10 mouse cellular contexts compared by ENCODE assay signal in genomic region chr16:32129449-32130189, GRCm38 (mm10). TPM values are rescaled to one million over a fixed set of nuclear protein-coding genes. Genes with fewer than 3 reads are reported as not detected.
A peak's percentile ranks its signal among the peaks of the same experiment; 100 is the strongest.
DNase-seq lines count a peak whose midpoint lies in the region; ATAC-seq and TF ChIP-seq lines count a peak whose summit lies in the region.
"Had no signal": no experiment of that assay in that cellular context is flagged by ENCODE, and none has a peak within 500 bp of the region (broad histone marks: within the 10 kb centered on the region; RNA-seq: fewer than 3 reads in every experiment).

No protein-coding gene starts in this region.

- H3K27me3 ChIP-seq in heart, embryonic 13.5 days (replicated peaks): no peaks in the 10 kb centered on the region
- no peaks in the 10 kb centered on the region for H3K27me3 ChIP-seq in thymus, adult 2 months (ENCODE audit: control insufficient read depth, insufficient read depth, low read length)
- no peaks in the 10 kb centered on the region for H3K27me3 ChIP-seq in intestine, postnatal 0 days (replicated peaks; ENCODE audit: control insufficient read depth, insufficient read depth, low read length)
- H3K27me3 ChIP-seq in stomach, embryonic 15.5 days (replicated peaks): no peaks in the 10 kb centered on the region
- H3K27me3 ChIP-seq: neural tube, embryonic 12.5 days had no signal

- peak overlapping the region; percentile 61 for H3K27ac ChIP-seq in heart, embryonic 13.5 days (replicated peaks)
- peak overlapping the region; percentile 90 for H3K27ac ChIP-seq in thymus, adult 2 months (ENCODE audit: control insufficient read depth, insufficient read depth, low read length)
- H3K27ac ChIP-seq in intestine, postnatal 0 days (ENCODE audit: low read depth, low read length): no peak overlapping the region
- H3K27ac ChIP-seq in stomach, embryonic 15.5 days: peak overlapping the region; percentile 48; the same call in 1 of the 2 replicates
- H3K27ac ChIP-seq: neural tube, embryonic 12.5 days had no signal

- no peak for ATAC-seq in heart, embryonic 13.5 days (ENCODE audit: extremely low read depth, insufficient number of reproducible peaks, low FRiP score, low TSS enrichment)
- ATAC-seq in intestine, postnatal 0 days: no peak
- ATAC-seq in stomach, embryonic 15.5 days (ENCODE audit: insufficient read depth, low FRiP score, low read depth): no peak

- no peak for TF ChIP-seq CTCF in thymus, adult 2 months (IDR thresholded peaks at IDR 0.05; ENCODE audit: borderline replicate concordance, control insufficient read depth, extremely low read depth, insufficient read depth, low read length, poor library complexity)
- no peak for TF ChIP-seq CTCF in intestine, postnatal 0 days (IDR thresholded peaks at IDR 0.05; ENCODE audit: low read depth)

- peak overlapping the region; percentile 44 for H3K4me3 ChIP-seq in heart, embryonic 13.5 days
- H3K4me3 ChIP-seq in thymus, adult 2 months (ENCODE audit: control insufficient read depth, insufficient read depth, low read length): peak overlapping the region; percentile 63
- H3K4me3 ChIP-seq in intestine, postnatal 0 days (ENCODE audit: low read depth, low read length): no peak overlapping the region; the same call in 1 of the 2 replicates
- H3K4me3 ChIP-seq in stomach, embryonic 15.5 days (replicated peaks): peak overlapping the region; percentile 21
- H3K4me3 ChIP-seq: neural tube, embryonic 12.5 days had no signal

- DNase-seq in heart, adult 9 months (ENCODE audit: low spot score in 2 of 2): no peak
- no peak for DNase-seq in thymus, adult 2 months
- DNase-seq in thymus, adult 18-20 months: no peak
- DNase-seq in right cerebral cortex, postnatal 14 days: no peak
- DNase-seq in right cerebral cortex, postnatal 10 days (ENCODE audit: low spot score in 2 of 2): no peak
- DNase-seq: cerebellum, postnatal 10 days had no signal

- peaks cover 10% of the 10 kb centered on the region for H3K4me1 ChIP-seq in heart, embryonic 13.5 days
- peaks cover 21% of the 10 kb centered on the region for H3K4me1 ChIP-seq in thymus, adult 2 months (replicated peaks; ENCODE audit: control insufficient read depth, insufficient read depth, low read length)
- H3K4me1 ChIP-seq in intestine, postnatal 0 days (replicated peaks; ENCODE audit: control insufficient read depth, insufficient read depth, low read length): no peaks in the 10 kb centered on the region
- H3K4me1 ChIP-seq in stomach, embryonic 15.5 days: no peaks in the 10 kb centered on the region
- H3K4me1 ChIP-seq: neural tube, embryonic 12.5 days had no signal

- no peaks in the 10 kb centered on the region for H3K36me3 ChIP-seq in heart, embryonic 13.5 days
- H3K36me3 ChIP-seq in thymus, adult 2 months (ENCODE audit: control insufficient read depth, insufficient read depth, low read length): no peaks in the 10 kb centered on the region
- H3K36me3 ChIP-seq in intestine, postnatal 0 days (ENCODE audit: control insufficient read depth, insufficient read depth): no peaks in the 10 kb centered on the region
- no peaks in the 10 kb centered on the region for H3K36me3 ChIP-seq in stomach, embryonic 15.5 days
- H3K36me3 ChIP-seq: neural tube, embryonic 12.5 days had no signal

- 54% methylated on average over 20 of the region's 20 CpGs for WGBS in heart, embryonic 13.5 days
- 15% methylated on average over 20 of the region's 20 CpGs for WGBS in thymus, adult 2 months
- whole genome bisulfite sequencing in intestine, postnatal 0 days: 67% methylated on average over 20 of the region's 20 CpGs
- 63% methylated on average over 20 of the region's 20 CpGs for WGBS in stomach, embryonic 15.5 days

- peak overlapping the region; percentile 8 for H3K9ac ChIP-seq in heart, embryonic 13.5 days
- H3K9ac ChIP-seq in intestine, postnatal 0 days (ENCODE audit: low read depth, low read length): no peak overlapping the region
- no peak overlapping the region for H3K9ac ChIP-seq in stomach, embryonic 15.5 days
- H3K9ac ChIP-seq: neural tube, embryonic 12.5 days had no signal

- H3K4me2 ChIP-seq in heart, embryonic 13.5 days: peak overlapping the region; percentile 66
- peak overlapping the region; percentile 48 for H3K4me2 ChIP-seq in intestine, postnatal 0 days (replicated peaks; ENCODE audit: low read depth)
- H3K4me2 ChIP-seq in stomach, embryonic 15.5 days: peak overlapping the region; percentile 37
- H3K4me2 ChIP-seq: neural tube, embryonic 12.5 days had no signal

- no peak for TF ChIP-seq POLR2A in thymus, adult 2 months (IDR thresholded peaks at IDR 0.05; ENCODE audit: control insufficient read depth, extremely low read depth, insufficient read depth, low read length, poor library complexity)

- H3K9me3 ChIP-seq in heart, embryonic 13.5 days: no peaks in the 10 kb centered on the region
- no peaks in the 10 kb centered on the region for H3K9me3 ChIP-seq in intestine, postnatal 0 days (ENCODE audit: control insufficient read depth)
- H3K9me3 ChIP-seq in stomach, embryonic 15.5 days: no peaks in the 10 kb centered on the region
- H3K9me3 ChIP-seq: neural tube, embryonic 12.5 days had no signal

RNA-seq across cellular contexts. Expression of gene Cep19, which starts 30.0 kb away (rescaled TPM):
- 18.3 and 20.7 TPM in 2 replicates for polyA plus RNA-seq in heart, embryonic 13.5 days (2015; fragmentation: Nextera tagmentation; extraction: Ambion mirVana)
- 21.4 and 21.7 TPM in 2 replicates for polyA plus RNA-seq in thymus, adult 2 months (2012; rRNA removed)
- 22.3 and 23.0 TPM in 2 replicates for polyA plus RNA-seq in intestine, postnatal 0 days (2015; fragmentation: Nextera tagmentation; extraction: Ambion mirVana)
- polyA plus RNA-seq in stomach, embryonic 15.5 days (2015; fragmentation: Nextera tagmentation; extraction: Ambion mirVana): 26.6 and 27.8 TPM in 2 replicates

RNA-seq across cellular contexts. Expression of gene Pigx, which starts 30.1 kb away (rescaled TPM):
- polyA plus RNA-seq in heart, embryonic 13.5 days (2015; fragmentation: Nextera tagmentation; extraction: Ambion mirVana): 82.2 and 82.5 TPM in 2 replicates
- 81.6 and 89.5 TPM in 2 replicates for polyA plus RNA-seq in thymus, adult 2 months (2012; rRNA removed)
- 68.1 and 71.6 TPM in 2 replicates for polyA plus RNA-seq in intestine, postnatal 0 days (2015; fragmentation: Nextera tagmentation; extraction: Ambion mirVana)
- polyA plus RNA-seq in stomach, embryonic 15.5 days (2015; fragmentation: Nextera tagmentation; extraction: Ambion mirVana): 89.0 and 91.8 TPM in 2 replicates

RNA-seq across cellular contexts. Expression of gene Nrros, which starts 35.8 kb away (rescaled TPM):
- 5.9 and 8.3 TPM in 2 replicates for polyA plus RNA-seq in heart, embryonic 13.5 days (2015; fragmentation: Nextera tagmentation; extraction: Ambion mirVana)
- 148 and 157 TPM in 2 replicates for polyA plus RNA-seq in thymus, adult 2 months (2012; rRNA removed)
- polyA plus RNA-seq in intestine, postnatal 0 days (2015; fragmentation: Nextera tagmentation; extraction: Ambion mirVana): 4.7 and 4.8 TPM in 2 replicates
- polyA plus RNA-seq in stomach, embryonic 15.5 days (2015; fragmentation: Nextera tagmentation; extraction: Ambion mirVana): 16.3 and 19.5 TPM in 2 replicates

RNA-seq across cellular contexts. Expression of gene Bex6, which starts 50.0 kb away (rescaled TPM):
- not detected in 2 replicates for polyA plus RNA-seq in heart, embryonic 13.5 days (2015; fragmentation: Nextera tagmentation; extraction: Ambion mirVana)
- 0.65 and 0.79 TPM in 2 replicates for polyA plus RNA-seq in thymus, adult 2 months (2012; rRNA removed)
- polyA plus RNA-seq in intestine, postnatal 0 days (2015; fragmentation: Nextera tagmentation; extraction: Ambion mirVana): 0.13 TPM in 1 of 2 replicates, not detected in the other
- 0.30 and 0.33 TPM in 2 replicates for polyA plus RNA-seq in stomach, embryonic 15.5 days (2015; fragmentation: Nextera tagmentation; extraction: Ambion mirVana)
- polyA plus RNA-seq: neural tube, embryonic 12.5 days had no signal

RNA-seq across cellular contexts. Expression of gene Pak2, which starts 50.5 kb away (rescaled TPM):
- polyA plus RNA-seq in heart, embryonic 13.5 days (2015; fragmentation: Nextera tagmentation; extraction: Ambion mirVana): 23.1 and 23.2 TPM in 2 replicates
- polyA plus RNA-seq in thymus, adult 2 months (2012; rRNA removed): 35.3 and 40.8 TPM in 2 replicates
- 23.4 and 25.6 TPM in 2 replicates for polyA plus RNA-seq in intestine, postnatal 0 days (2015; fragmentation: Nextera tagmentation; extraction: Ambion mirVana)
- polyA plus RNA-seq in stomach, embryonic 15.5 days (2015; fragmentation: Nextera tagmentation; extraction: Ambion mirVana): 33.6 and 36.6 TPM in 2 replicates
